Mouse (Mus musculus) ovary, postnatal 36 days (tissue): Measurements from ENCODE around the gene Itih3.

Experiments
- DNase-seq: peaks from one replicate; pipeline ENCODE4 v3.0.0; 2022; ENCODE audit warnings: low spot score, mixed read lengths

The Itih3 gene

GRCm38 (mm10) chr14:30861421-30862125 lies 62.0 kb downstream of the Itih3 start:
- DNase-seq: no peak
